Mouse (Mus musculus) heart, embryonic 12.5 days (tissue): ENCODE measurements at regions not wholly inside any gene's neighbourhood (a gene's known extent, or its start where the extent isn't known, plus 50 kb on each side); places are given as distances from the start of the nearest gene placed in this dataset.
A peak's percentile ranks its signal among the peaks of the same experiment; 100 is the strongest.

Experiments
- ATAC-seq: fragments of 200-750 bp; cut with Nextera tagmentation; 2 replicates; pipeline ENCODE4 v1.8.0; 2017; ENCODE audit warnings: moderate TSS enrichment, moderate library complexity; ENCODE audit not compliant: insufficient number of reproducible peaks, low FRiP score
- H3K27ac ChIP-seq: fragments of 300-500 bp; sonication (generic); 2 replicates; pipeline ENCODE4 v1.5.1; 2016; ENCODE audit warnings: mild to moderate bottlenecking, moderate library complexity; ENCODE audit not compliant: poor library complexity, severe bottlenecking
- H3K27me3 ChIP-seq: fragments of 300-500 bp; sonication (generic); replicated peaks from 2 replicates; pipeline ENCODE4 v1.6.1; 2016; ENCODE audit warnings: mild to moderate bottlenecking, moderate library complexity
- H3K36me3 ChIP-seq: fragments of 300-500 bp; sonication (generic); 2 replicates; pipeline ENCODE4 v1.6.1; 2016; ENCODE audit warnings: mild to moderate bottlenecking, moderate library complexity
- H3K4me1 ChIP-seq: fragments of 300-500 bp; sonication (generic); replicated peaks from 2 replicates; pipeline ENCODE4 v1.6.1; 2016; ENCODE audit warnings: mild to moderate bottlenecking
- H3K4me2 ChIP-seq: fragments of 300-500 bp; sonication (generic); 2 replicates; pipeline ENCODE4 v1.6.1; 2016; ENCODE audit warnings: mild to moderate bottlenecking, moderate library complexity
- H3K4me3 ChIP-seq: fragments of 300-500 bp; sonication (generic); 2 replicates; pipeline ENCODE4 v1.5.1; 2016; ENCODE audit warnings: mild to moderate bottlenecking
- H3K9ac ChIP-seq: fragments of 300-500 bp; sonication (generic); 2 replicates; pipeline ENCODE4 v1.6.1; 2016; ENCODE audit warnings: mild to moderate bottlenecking, moderate library complexity
- H3K9me3 ChIP-seq: fragments of 300-500 bp; sonication (generic); replicated peaks from 2 replicates; pipeline ENCODE4 v1.6.1; 2016; ENCODE audit warnings: mild to moderate bottlenecking, moderate library complexity
- WGBS: fragments of 180-500 bp; shearing (Covaris S2); methylation state at CpG from one replicate; pipeline ENCODE4 v1.1.7; 2016; 5-methylcytosine and 5-hydroxymethylcytosine counted together

GRCm38 (mm10) chr12:99063885-99064284 lies 143.5 kb downstream of the Ttc8 start:
- Histone ChIP-seq H3K4me2 (no peak overlapping the region), H3K9me3 (no peaks in the 10 kb centered on the region), H3K36me3 (no peaks in the 10 kb centered on the region), H3K4me3 (no peak overlapping the region), H3K4me1 (no peaks in the 10 kb centered on the region), H3K27me3 (no peaks in the 10 kb centered on the region), H3K9ac (no peak overlapping the region), H3K27ac (no peak overlapping the region)
- WGBS, result 52% methylated on average over 8 of the region's 8 CpGs
- ATAC-seq, result no peak

GRCm38 (mm10) chr12:99067962-99068361 lies 147.6 kb downstream of the Ttc8 start:
- Histone ChIP-seq H3K4me1 (no peaks in the 10 kb centered on the region), H3K36me3 (no peaks in the 10 kb centered on the region), H3K4me2 (no peak overlapping the region), H3K9me3 (no peaks in the 10 kb centered on the region), H3K4me3 (no peak overlapping the region), H3K27me3 (no peaks in the 10 kb centered on the region), H3K27ac (no peak overlapping the region), H3K9ac (no peak overlapping the region)
- ATAC-seq, result no peak
- WGBS, result 38% methylated on average over 3 of the region's 3 CpGs

- Histone ChIP-seq H3K9me3 (no peaks in the 10 kb centered on the region), H3K36me3 (no peaks in the 10 kb centered on the region), H3K27me3 (no peaks in the 10 kb centered on the region), H3K4me1 (no peaks in the 10 kb centered on the region), H3K4me2 (no peak overlapping the region), H3K4me3 (no peak overlapping the region), H3K27ac (no peak overlapping the region), H3K9ac (no peak overlapping the region)
- WGBS, result 77% methylated on average over 5 of the region's 5 CpGs
- no peak for ATAC-seq
Observed at GRCm38 (mm10) chr12:99073766-99074165, 153.4 kb downstream of the Ttc8 start.

- Histone ChIP-seq H3K9me3 (no peaks in the 10 kb centered on the region), H3K4me2 (no peak overlapping the region), H3K4me1 (no peaks in the 10 kb centered on the region), H3K36me3 (no peaks in the 10 kb centered on the region), H3K27me3 (no peaks in the 10 kb centered on the region; the same call in 1 of the 2 replicates), H3K4me3 (no peak overlapping the region), H3K27ac (no peak overlapping the region), H3K9ac (no peak overlapping the region)
- no peak for ATAC-seq
- WGBS, result 49% methylated on average over 3 of the region's 3 CpGs
Observed at GRCm38 (mm10) chr12:99077366-99077765, 157.0 kb downstream of the Ttc8 start.

GRCm38 (mm10) chr12:99079873-99080272 lies 159.5 kb downstream of the Ttc8 start:
- peaks cover 9% of the 10 kb centered on the region; the same call in 1 of the 2 replicates for H3K27me3 ChIP-seq
- no peaks in the 10 kb centered on the region for H3K9me3 ChIP-seq
- no peak overlapping the region for H3K27ac ChIP-seq
- no peak for ATAC-seq
- no peak overlapping the region for H3K4me2 ChIP-seq
- H3K9ac ChIP-seq, result no peak overlapping the region
- H3K36me3 ChIP-seq, result no peaks in the 10 kb centered on the region
- no peak overlapping the region for H3K4me3 ChIP-seq
- WGBS, result 85% methylated on average over 1 of the region's 1 CpGs
- H3K4me1 ChIP-seq, result no peaks in the 10 kb centered on the region

- Histone ChIP-seq H3K36me3 (no peaks in the 10 kb centered on the region), H3K27me3 (peaks cover 12% of the 10 kb centered on the region; the same call in 1 of the 2 replicates), H3K4me3 (no peak overlapping the region), H3K27ac (no peak overlapping the region), H3K4me1 (no peaks in the 10 kb centered on the region), H3K4me2 (no peak overlapping the region), H3K9ac (no peak overlapping the region), H3K9me3 (no peaks in the 10 kb centered on the region)
- no peak for ATAC-seq
- WGBS, result 51% methylated on average over 11 of the region's 11 CpGs
Observed at GRCm38 (mm10) chr12:99083616-99084015, 163.2 kb downstream of the Ttc8 start.

- Histone ChIP-seq H3K9me3 (no peaks in the 10 kb centered on the region), H3K4me2 (no peak overlapping the region), H3K4me1 (no peaks in the 10 kb centered on the region), H3K27ac (no peak overlapping the region), H3K4me3 (no peak overlapping the region), H3K36me3 (no peaks in the 10 kb centered on the region), H3K27me3 (peaks cover 12% of the 10 kb centered on the region; the same call in 1 of the 2 replicates), H3K9ac (peak overlapping the region; percentile 3; the same call in 1 of the 2 replicates)
- ATAC-seq, result peak; percentile 82
- WGBS, result 5% methylated on average over 18 of the region's 18 CpGs
Observed at GRCm38 (mm10) chr12:99084144-99084543, 163.8 kb downstream of the Ttc8 start.

- H3K9ac ChIP-seq, result no peak overlapping the region
- H3K27me3 ChIP-seq, result peaks cover 18% of the 10 kb centered on the region
- ATAC-seq, result 0 out of 2 replicates have a peak, but pooled peaks have one; percentile 11
- WGBS, result 59% methylated on average over 8 of the region's 8 CpGs
- no peak overlapping the region for H3K4me3 ChIP-seq
- no peaks in the 10 kb centered on the region for H3K36me3 ChIP-seq
- H3K4me2 ChIP-seq, result no peak overlapping the region
- no peak overlapping the region for H3K27ac ChIP-seq
- H3K9me3 ChIP-seq, result no peaks in the 10 kb centered on the region
- no peaks in the 10 kb centered on the region for H3K4me1 ChIP-seq
Observed at GRCm38 (mm10) chr12:99087286-99087685, 166.9 kb downstream of the Ttc8 start.

- 73% methylated on average over 4 of the region's 4 CpGs for WGBS
- Histone ChIP-seq H3K4me2 (no peak overlapping the region), H3K36me3 (no peaks in the 10 kb centered on the region), H3K9me3 (no peaks in the 10 kb centered on the region), H3K4me3 (no peak overlapping the region), H3K4me1 (no peaks in the 10 kb centered on the region), H3K27me3 (peaks cover 6% of the 10 kb centered on the region; the same call in 1 of the 2 replicates), H3K27ac (no peak overlapping the region), H3K9ac (no peak overlapping the region)
- ATAC-seq, result no peak
Observed at GRCm38 (mm10) chr12:99091770-99092169, 171.4 kb downstream of the Ttc8 start.

- Histone ChIP-seq H3K36me3 (no peaks in the 10 kb centered on the region), H3K9ac (no peak overlapping the region), H3K27ac (no peak overlapping the region), H3K4me1 (peaks cover 5% of the 10 kb centered on the region; the same call in 1 of the 2 replicates), H3K9me3 (no peaks in the 10 kb centered on the region), H3K4me3 (no peak overlapping the region), H3K4me2 (no peak overlapping the region), H3K27me3 (peaks cover 6% of the 10 kb centered on the region; the same call in 1 of the 2 replicates)
- ATAC-seq, result no peak
- 51% methylated on average over 3 of the region's 3 CpGs for WGBS
Observed at GRCm38 (mm10) chr12:99093151-99093550, 172.8 kb downstream of the Ttc8 start.

- no peak for ATAC-seq
- Histone ChIP-seq H3K36me3 (no peaks in the 10 kb centered on the region), H3K4me1 (peaks cover 5% of the 10 kb centered on the region; the same call in 1 of the 2 replicates), H3K27me3 (peaks cover 6% of the 10 kb centered on the region; the same call in 1 of the 2 replicates), H3K4me3 (no peak overlapping the region), H3K4me2 (no peak overlapping the region), H3K27ac (no peak overlapping the region), H3K9ac (no peak overlapping the region), H3K9me3 (no peaks in the 10 kb centered on the region)
- WGBS, result 77% methylated on average over 6 of the region's 6 CpGs
Observed at GRCm38 (mm10) chr12:99093989-99094388, 173.6 kb downstream of the Ttc8 start.

- Histone ChIP-seq H3K9ac (no peak overlapping the region), H3K4me1 (peaks cover 10% of the 10 kb centered on the region), H3K27ac (no peak overlapping the region), H3K36me3 (no peaks in the 10 kb centered on the region), H3K4me2 (no peak overlapping the region), H3K9me3 (no peaks in the 10 kb centered on the region), H3K4me3 (no peak overlapping the region), H3K27me3 (peaks cover 1% of the 10 kb centered on the region; the same call in 1 of the 2 replicates)
- WGBS, result 34% methylated on average over 14 of the region's 14 CpGs
- ATAC-seq, result peak; percentile 72
Observed at GRCm38 (mm10) chr12:99096930-99097617, 176.7 kb downstream of the Ttc8 start.
